Mouse (Mus musculus): ENCODE data around the gene Pate2. TPM values are rescaled to one million over a fixed set of nuclear protein-coding genes. Genes with fewer than 3 reads are reported as not detected.
"Not testable (repeated sequence)": the region's sequence is repeated elsewhere in the genome, so short reads cannot be mapped to it uniquely, and the experiment has no call there.

The Pate2 gene
- polyA plus RNA-seq, 1 experiment from 2014 or later = 2.3 TPM

DNA sequence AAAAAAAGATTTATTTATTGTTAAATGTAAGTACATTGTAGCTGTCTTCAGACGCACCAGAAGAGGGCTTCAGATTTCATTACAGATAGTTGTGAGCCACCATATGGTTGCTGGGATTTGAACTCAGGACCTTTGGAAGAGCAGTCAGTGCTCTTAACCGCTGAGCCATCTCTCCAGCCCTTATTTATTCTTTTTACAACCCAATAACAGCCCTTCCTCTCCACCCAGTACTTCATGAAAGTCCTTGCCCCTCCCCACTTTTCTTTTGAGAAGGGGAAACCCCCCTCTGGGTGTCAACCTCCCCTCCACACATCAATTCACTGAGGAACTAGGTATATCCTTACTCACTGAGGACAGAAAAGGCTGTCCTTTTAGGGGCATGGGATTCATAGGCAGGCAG lies 46.7 kb downstream of the Pate2 start:
- not testable (repeated sequence) for H3K27ac ChIP-seq; H3K9ac ChIP-seq; ATAC-seq (ENCODE audit: low FRiP score); H3K4me2 ChIP-seq; H3K4me1 ChIP-seq; H3K4me3 ChIP-seq (replicated peaks); H3K9me3 ChIP-seq; H3K27me3 ChIP-seq; H3K36me3 ChIP-seq (replicated peaks)
- WGBS = 70% methylated on average over 2 of the region's 2 CpGs

DNA sequence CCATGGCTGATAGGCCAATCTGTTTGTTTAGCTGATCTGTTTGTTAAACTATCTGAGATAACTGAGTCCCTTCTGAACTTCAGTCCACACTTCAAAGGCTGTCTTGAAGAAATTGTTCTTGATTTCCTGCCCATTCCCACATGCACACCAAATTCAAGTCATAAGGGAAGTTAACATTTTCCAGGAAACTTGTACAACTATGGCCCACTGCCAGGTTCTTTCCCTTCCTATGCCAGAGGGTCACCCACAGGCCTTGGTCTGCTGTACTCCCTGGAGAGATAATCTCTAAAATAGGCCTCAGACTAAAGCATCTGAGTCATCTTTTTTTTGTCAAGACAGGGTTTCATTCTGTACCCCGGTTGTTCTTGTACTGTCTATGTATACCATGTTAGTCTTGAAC lies 62.9 kb downstream of the Pate2 start:
- no peaks in the 10 kb centered on the region for H3K4me1 ChIP-seq
- H3K4me2 ChIP-seq = no peak overlapping the region
- WGBS = 88% methylated on average over 1 of the region's 1 CpGs
- H3K9ac ChIP-seq = no peak overlapping the region
- no peak overlapping the region for H3K27ac ChIP-seq
- no peaks in the 10 kb centered on the region for H3K36me3 ChIP-seq (replicated peaks)
- no peaks in the 10 kb centered on the region for H3K9me3 ChIP-seq
- ATAC-seq (ENCODE audit: low FRiP score) = no peak
- no peak overlapping the region for H3K4me3 ChIP-seq (replicated peaks)
- H3K27me3 ChIP-seq = no peaks in the 10 kb centered on the region

DNA sequence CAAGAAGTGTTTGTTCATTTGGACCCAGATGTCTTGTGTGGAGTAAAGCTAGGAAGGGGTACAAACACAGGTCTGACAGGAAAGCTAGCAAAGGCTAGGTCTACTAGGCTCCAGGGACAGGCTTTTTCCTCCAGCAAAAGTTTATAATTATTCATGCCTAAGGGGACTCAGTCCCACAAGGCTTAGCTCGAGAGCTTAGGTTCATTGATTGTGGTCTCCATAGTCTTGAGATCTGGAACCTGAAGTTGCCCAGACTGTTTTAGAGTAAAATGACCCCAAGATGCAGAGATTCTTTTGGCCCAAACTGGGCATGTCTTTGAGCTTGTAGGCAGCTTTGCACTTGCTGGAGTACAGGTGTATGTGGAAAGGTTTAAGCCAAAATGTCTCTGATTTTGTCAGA lies 78.0 kb downstream of the Pate2 start, which contains the start of gene Pate3:
Gene Pate3 (minus strand): TSS at position 101 of the 400 bp plus-strand sequence.
- no peak for ATAC-seq (ENCODE audit: low FRiP score)

DNA sequence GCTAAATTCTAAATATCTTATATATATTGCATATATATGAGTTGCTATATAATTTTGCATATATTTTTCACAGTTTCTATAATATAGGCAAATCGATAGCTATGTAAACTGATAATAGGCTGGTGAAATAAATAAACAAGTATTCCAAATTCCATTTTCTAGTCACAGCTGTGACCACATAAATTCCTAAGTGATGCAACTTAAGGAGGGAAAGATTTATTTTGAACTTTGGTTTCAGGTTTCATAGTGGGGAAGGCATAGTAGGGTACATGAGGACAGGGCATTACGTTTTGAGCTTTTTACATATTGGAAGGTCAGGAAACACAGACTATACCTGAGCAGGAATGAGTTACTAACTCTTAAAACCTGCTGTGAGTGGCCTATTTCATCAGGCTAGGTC lies 103.5 kb downstream of the Pate2 start:
- Histone ChIP-seq H3K4me2 (no peak overlapping the region), H3K9ac (no peak overlapping the region), H3K4me3 (replicated peaks) (no peak overlapping the region), H3K27ac (no peak overlapping the region), H3K27me3 (no peaks in the 10 kb centered on the region), H3K9me3 (no peaks in the 10 kb centered on the region), H3K36me3 (replicated peaks) (no peaks in the 10 kb centered on the region), H3K4me1 (no peaks in the 10 kb centered on the region)
- WGBS = 80% methylated on average over 2 of the region's 2 CpGs
- ATAC-seq (ENCODE audit: low FRiP score) = no peak

More for the DNA sequence above, 78.0 kb downstream of the Pate2 start, which contains the start of gene Pate3:
- no peak within 1 kb of the TSS for H3K4me2 ChIP-seq
- no peak within 1 kb of the TSS for H3K9ac ChIP-seq
- no peaks in the 10 kb centered on the region for H3K27me3 ChIP-seq
- H3K4me3 ChIP-seq (replicated peaks) = no peak within 1 kb of the TSS
- H3K9me3 ChIP-seq = peaks cover 6% of the 10 kb centered on the region; the same call in 1 of the 2 replicates
- no peaks in the 10 kb centered on the region for H3K36me3 ChIP-seq (replicated peaks)
- H3K4me1 ChIP-seq = no peaks in the 10 kb centered on the region
- no peak within 1 kb of the TSS for H3K27ac ChIP-seq
- WGBS = 64% methylated on average over 1 of the region's 1 CpGs

DNA sequence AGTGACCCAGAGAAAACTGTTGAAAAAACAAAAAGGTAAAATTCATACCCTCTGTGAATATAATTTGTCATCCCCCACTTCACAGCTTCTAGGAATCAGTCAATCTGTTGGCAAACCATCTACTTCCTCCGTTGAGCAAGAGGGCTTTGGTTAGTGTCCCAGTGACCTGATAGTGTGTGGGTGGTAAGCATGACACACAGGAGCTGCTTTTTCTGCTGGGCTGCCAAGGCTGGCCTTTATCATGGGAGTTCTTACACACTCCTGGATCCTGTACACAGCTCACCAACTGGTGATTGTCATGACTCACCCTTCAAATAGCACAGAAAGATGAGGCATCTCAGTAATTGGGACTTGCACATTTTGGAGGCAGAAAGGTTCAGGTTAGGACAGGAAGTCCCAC lies 116.9 kb downstream of the Pate2 start, which contains the start of gene Pate1:
Gene Pate1 (minus strand): TSS at position 378 of the 400 bp plus-strand sequence.
- WGBS = 51% methylated on average over 1 of the region's 1 CpGs
- Histone ChIP-seq H3K4me2 (no peak within 1 kb of the TSS), H3K9me3 (0 out of 2 replicates have a peak, but pooled peaks cover 2% of the 10 kb centered on the region), H3K4me1 (no peaks in the 10 kb centered on the region), H3K4me3 (replicated peaks) (no peak within 1 kb of the TSS), H3K27me3 (no peaks in the 10 kb centered on the region), H3K9ac (no peak within 1 kb of the TSS), H3K27ac (no peak within 1 kb of the TSS), H3K36me3 (replicated peaks) (no peaks in the 10 kb centered on the region)
- no peak for ATAC-seq (ENCODE audit: low FRiP score)

DNA sequence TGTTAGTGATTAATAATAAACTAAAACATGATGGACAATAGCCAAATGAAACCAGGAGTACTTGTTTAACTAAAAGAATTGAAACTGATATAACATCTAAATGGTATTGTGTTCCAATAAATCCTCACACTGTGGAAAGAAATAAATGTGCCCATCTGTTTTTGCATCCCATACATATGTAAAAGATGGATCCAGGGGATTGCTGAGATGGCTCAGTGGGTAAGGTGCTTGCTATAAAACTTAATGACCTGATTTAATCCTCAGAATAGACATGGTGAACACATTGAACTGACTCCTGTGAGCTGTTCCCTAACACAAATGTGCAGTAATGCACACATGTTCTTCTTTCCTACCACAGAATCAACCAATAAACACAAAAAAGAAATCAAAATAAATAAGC lies 121.8 kb downstream of the Pate2 start:
- no peaks in the 10 kb centered on the region for H3K4me1 ChIP-seq
- H3K9ac ChIP-seq = no peak overlapping the region
- H3K36me3 ChIP-seq (replicated peaks) = no peaks in the 10 kb centered on the region
- no peak overlapping the region for H3K4me2 ChIP-seq
- no peaks in the 10 kb centered on the region for H3K27me3 ChIP-seq
- no peak for ATAC-seq (ENCODE audit: low FRiP score)
- H3K9me3 ChIP-seq = no peaks in the 10 kb centered on the region
- H3K4me3 ChIP-seq (replicated peaks) = no peak overlapping the region
- H3K27ac ChIP-seq = no peak overlapping the region

DNA sequence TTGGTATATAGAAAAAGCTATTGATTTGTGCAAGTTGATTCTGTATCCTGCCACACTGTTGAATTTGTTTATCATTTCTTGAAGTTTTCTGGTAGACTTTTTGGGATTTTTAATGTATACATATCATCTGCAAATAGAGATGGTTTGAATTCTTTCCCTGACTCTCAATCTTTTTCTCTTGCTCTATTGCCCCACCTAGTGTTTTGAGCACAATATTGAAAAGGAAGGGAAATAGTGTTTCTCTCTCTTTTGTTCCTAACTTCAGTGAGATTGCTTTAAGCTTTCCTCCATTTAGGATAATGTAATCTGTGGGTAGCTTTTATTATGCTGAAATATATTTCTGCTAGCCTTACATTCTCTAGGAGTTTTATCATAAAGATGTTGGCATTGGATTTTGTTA lies 137.2 kb downstream of the Pate2 start:
- Histone ChIP-seq H3K27ac (no peak overlapping the region), H3K4me2 (no peak overlapping the region), H3K4me1 (no peaks in the 10 kb centered on the region), H3K4me3 (replicated peaks) (no peak overlapping the region), H3K27me3 (no peaks in the 10 kb centered on the region), H3K36me3 (replicated peaks) (no peaks in the 10 kb centered on the region), H3K9ac (no peak overlapping the region), H3K9me3 (0 out of 2 replicates have a peak, but pooled peaks cover 6% of the 10 kb centered on the region)
- no peak for ATAC-seq (ENCODE audit: low FRiP score)

Other genes with a start within 250 kb of the Pate2 start
- 23.4 and 23.7 TPM in 2 replicates for gene Cdon, start 149.2 kb upstream of the Pate2 start, polyA plus RNA-seq (2016; fragmentation: Nextera tagmentation; extraction: Ambion mirVana)
- not detected in 2 replicates for gene Gm1113, start 52.0 kb upstream of the Pate2 start, polyA plus RNA-seq (2016; fragmentation: Nextera tagmentation; extraction: Ambion mirVana)
- 10.4 and 11.4 TPM in 2 replicates for gene Ddx25, start 11.8 kb upstream of the Pate2 start, polyA plus RNA-seq (2016; fragmentation: Nextera tagmentation; extraction: Ambion mirVana)
- gene Pus3, start 11.7 kb upstream of the Pate2 start, polyA plus RNA-seq (2016; fragmentation: Nextera tagmentation; extraction: Ambion mirVana) = 19.1 and 19.3 TPM in 2 replicates
- 26.7 and 29.9 TPM in 2 replicates for gene Hyls1, start 114 bp downstream of the Pate2 start, polyA plus RNA-seq (2016; fragmentation: Nextera tagmentation; extraction: Ambion mirVana)
- not detected in 2 replicates for gene Pate4, start 41.7 kb downstream of the Pate2 start, polyA plus RNA-seq (2016; fragmentation: Nextera tagmentation; extraction: Ambion mirVana)
- gene Pate3, start 77.9 kb downstream of the Pate2 start, polyA plus RNA-seq (2016; fragmentation: Nextera tagmentation; extraction: Ambion mirVana) = 0.19 TPM in 1 of 2 replicates, not detected in the other
- not detected in 2 replicates for gene Pate1, start 117.1 kb downstream of the Pate2 start, polyA plus RNA-seq (2016; fragmentation: Nextera tagmentation; extraction: Ambion mirVana)
- not detected in 2 replicates for gene Gm17677, start 170.8 kb downstream of the Pate2 start, polyA plus RNA-seq (2016; fragmentation: Nextera tagmentation; extraction: Ambion mirVana)
- not detected in 2 replicates for gene Gm17727, start 207.8 kb downstream of the Pate2 start, polyA plus RNA-seq (2016; fragmentation: Nextera tagmentation; extraction: Ambion mirVana)
- not detected in 2 replicates for gene Gm27235, start 219.8 kb downstream of the Pate2 start, polyA plus RNA-seq (2016; fragmentation: Nextera tagmentation; extraction: Ambion mirVana)
- not detected in 2 replicates for gene D730048I06Rik, start 219.8 kb downstream of the Pate2 start, polyA plus RNA-seq (2016; fragmentation: Nextera tagmentation; extraction: Ambion mirVana)